Mouse (Mus musculus) lung, adult 2 months (tissue): ENCODE results near the gene Kxd1.

Experiments used
- CTCF ChIP-seq: fragments of 200-500 bp; IDR thresholded peaks from 2 replicates; pipeline ENCODE4 v1.5.1; 2011; ENCODE audit warnings: mild to moderate bottlenecking, low read length, control low read depth; ENCODE audit not compliant: insufficient read depth
- POLR2A ChIP-seq: fragments of 200-500 bp; IDR thresholded peaks from 2 replicates; pipeline ENCODE4 v1.6.1; 2011; ENCODE audit warnings: low read depth, mild to moderate bottlenecking, control low read depth, low read length, borderline replicate concordance; ENCODE audit errors: extremely low read depth

GRCm38 (mm10) chr8:70534281-70534680 is 6.5 kb upstream of the Kxd1 start:
- no peak for TF ChIP-seq POLR2A
- TF ChIP-seq CTCF = no peak
